ENCODE assay signal across 23 mouse cellular contexts in genomic region chr16:57671637-57672036, GRCm38 (mm10).
DNase-seq lines count a peak whose midpoint lies in the region; ATAC-seq and TF ChIP-seq lines count a peak whose summit lies in the region.
"Had no signal": no experiment of that assay in that cellular context is flagged by ENCODE, and none has a peak within 500 bp of the region (broad histone marks: within the 10 kb centered on the region; RNA-seq: fewer than 3 reads in every experiment).

No protein-coding gene starts in this region.

- in situ Hi-C loops in Patski (cut with MboI; ENCODE audit: low pct_unique_long_range_greater_than_20kb): loop anchor here (5.0 to 10.0 kb wide), 2 partner anchors 81 to 233 kb away; partner anchors contain the start of gene Col8a1

- no peak overlapping the region for H3K4me3 ChIP-seq in heart, embryonic 12.5 days
- no peak overlapping the region for H3K4me3 ChIP-seq in liver, embryonic 11.5 days (ENCODE audit: low read depth, low read length)
- H3K4me3 ChIP-seq in gastrocnemius, adult 2 months: no peak overlapping the region
- H3K4me3 ChIP-seq: embryonic facial prominence, embryonic 12.5 days; forebrain, embryonic 13.5 days; heart, embryonic 10.5 days; heart, embryonic 15.5 days; hindbrain, embryonic 10.5 days; hindbrain, embryonic 15.5 days had no signal

- no peaks in the 10 kb centered on the region for H3K27me3 ChIP-seq in heart, embryonic 12.5 days (replicated peaks)
- no peaks in the 10 kb centered on the region for H3K27me3 ChIP-seq in Patski
- no peaks in the 10 kb centered on the region for H3K27me3 ChIP-seq in liver, embryonic 11.5 days (replicated peaks; ENCODE audit: control insufficient read depth, insufficient read depth, low read length)
- H3K27me3 ChIP-seq: embryonic facial prominence, embryonic 12.5 days; forebrain, embryonic 13.5 days; heart, embryonic 15.5 days; hindbrain, embryonic 15.5 days had no signal

- WGBS in heart, embryonic 12.5 days: 66% methylated on average over 2 of the region's 2 CpGs
- WGBS in liver, embryonic 11.5 days: 77% methylated on average over 2 of the region's 2 CpGs

- H3K4me1 ChIP-seq in heart, embryonic 12.5 days (replicated peaks): no peaks in the 10 kb centered on the region
- H3K4me1 ChIP-seq in liver, embryonic 11.5 days (replicated peaks; ENCODE audit: control insufficient read depth, insufficient read depth, low read length): no peaks in the 10 kb centered on the region
- H3K4me1 ChIP-seq: embryonic facial prominence, embryonic 12.5 days; forebrain, embryonic 13.5 days; heart, embryonic 10.5 days; heart, embryonic 15.5 days; hindbrain, embryonic 10.5 days; hindbrain, embryonic 15.5 days had no signal

- no peaks in the 10 kb centered on the region for H3K9me3 ChIP-seq in heart, embryonic 12.5 days (replicated peaks)
- H3K9me3 ChIP-seq in liver, embryonic 11.5 days (ENCODE audit: control insufficient read depth, low read length): no peaks in the 10 kb centered on the region
- H3K9me3 ChIP-seq: embryonic facial prominence, embryonic 12.5 days; forebrain, embryonic 13.5 days; G1E; heart, embryonic 10.5 days; heart, embryonic 15.5 days; hindbrain, embryonic 10.5 days; hindbrain, embryonic 15.5 days had no signal

- intact Hi-C loops in gastrocnemius, adult 2 months (cut with DNase I): no loop called here

- H3K9ac ChIP-seq in heart, embryonic 12.5 days: no peak overlapping the region
- H3K9ac ChIP-seq in liver, embryonic 11.5 days (ENCODE audit: low read depth, low read length): no peak overlapping the region
- H3K9ac ChIP-seq: embryonic facial prominence, embryonic 12.5 days; forebrain, embryonic 13.5 days; forebrain, postnatal 0 days; heart, embryonic 15.5 days; hindbrain, embryonic 15.5 days had no signal

- no peaks in the 10 kb centered on the region for H3K36me3 ChIP-seq in heart, embryonic 12.5 days
- no peaks in the 10 kb centered on the region for H3K36me3 ChIP-seq in liver, embryonic 11.5 days (ENCODE audit: control insufficient read depth, insufficient read depth, low read length)
- H3K36me3 ChIP-seq: embryonic facial prominence, embryonic 12.5 days; G1E; heart, embryonic 10.5 days; heart, embryonic 15.5 days; hindbrain, embryonic 10.5 days; hindbrain, embryonic 15.5 days had no signal

- TF ChIP-seq CTCF in Patski (IDR thresholded peaks at IDR 0.05): no peak
- no peak for TF ChIP-seq CTCF in gastrocnemius, adult 2 months (IDR thresholded peaks at IDR 0.05)

- peak; percentile 25 to 62 for DNase-seq in adrenal gland, adult (ENCODE audit: inconsistent age in 2 of 2, low spot score in 1 of 2)
- no peak for DNase-seq in adrenal gland, postnatal 36 days
- DNase-seq in heart, adult 8-10 months (ENCODE audit: low spot score): peak; percentile 30
- peak; percentile 59 for DNase-seq in Patski (ENCODE audit: low read depth, low spot score)
- DNase-seq in c-Kit-positive CD71-positive TER-119-positive erythroid progenitor cells, embryonic 14.5 days (ENCODE audit: low spot score): no peak
- DNase-seq in liver, embryonic 11.5 days (ENCODE audit: low spot score): no peak
- no peak for DNase-seq in gastrocnemius, adult 2 months
- DNase-seq: cerebellum, adult 11-12 months; cerebellum, adult 9-10 months; cerebellum, postnatal 25 days; forebrain, postnatal 0 days; gastrocnemius, postnatal 25 days; kidney, adult 9 months had no signal

- no peak for ATAC-seq in heart, embryonic 12.5 days (ENCODE audit: insufficient number of reproducible peaks, low FRiP score)
- ATAC-seq in Patski: peak; percentile 96
- no peak for ATAC-seq in liver, embryonic 11.5 days (replicated peaks; ENCODE audit: low FRiP score)
- ATAC-seq: CD4-positive, CD25-positive, alpha-beta regulatory T cell, adult 4 months; forebrain, embryonic 13.5 days; forebrain, postnatal 0 days; intestine, postnatal 0 days had no signal

- no peak overlapping the region for H3K4me2 ChIP-seq in heart, embryonic 12.5 days
- H3K4me2 ChIP-seq in liver, embryonic 11.5 days: no peak overlapping the region
- H3K4me2 ChIP-seq: embryonic facial prominence, embryonic 12.5 days; forebrain, embryonic 13.5 days; heart, embryonic 15.5 days; hindbrain, embryonic 15.5 days had no signal

- POLR2A ChIA-PET in Patski (lab: Charles Lee): interaction anchor here (0.7 kb wide), 1 partner anchor 46 kb away, joined by 4 read pairs; no protein-coding TSS in a partner anchor

- CTCF ChIA-PET in Patski (lab: Charles Lee): interaction anchor here (0.8 to 3.4 kb wide), 5 partner anchors 12 to 771 kb away, joined by 3 to 11 read pairs (median 3); no protein-coding TSS in a partner anchor

- H3K27ac ChIP-seq in heart, embryonic 12.5 days (ENCODE audit: poor library complexity, severe bottlenecking): no peak overlapping the region
- no peak overlapping the region for H3K27ac ChIP-seq in liver, embryonic 11.5 days (ENCODE audit: low read depth, low read length)
- no peak overlapping the region for H3K27ac ChIP-seq in gastrocnemius, adult 2 months
- H3K27ac ChIP-seq: embryonic facial prominence, embryonic 12.5 days; forebrain, embryonic 13.5 days; heart, embryonic 10.5 days; heart, embryonic 15.5 days; hindbrain, embryonic 10.5 days; hindbrain, embryonic 15.5 days had no signal

Comparison
In these comparisons a context has a peak if more than half of its experiments do, and no peak if none do; other contexts are left out.
1. DNase-seq: peak in adrenal gland, adult (2 of 2), heart, adult 8-10 months (single experiment) and Patski (single experiment); none in adrenal gland, postnatal 36 days (0 of 2), c-Kit-positive CD71-positive TER-119-positive erythroid progenitor cells, embryonic 14.5 days (single experiment), liver, embryonic 11.5 days (single experiment) and gastrocnemius, adult 2 months (single experiment).